Mouse (Mus musculus): ENCODE measurements around the gene Rpl36a-ps1.

Rpl36a-ps1 gene

GRCm38 (mm10) chr14:98951626-98952290 is 42.4 kb downstream of the Rpl36a-ps1 start:
- no peak for DNase-seq (ENCODE audit: low read depth, low spot score)
